Mouse (Mus musculus) 416B (cell line): ENCODE measurements around the gene Rac1.

Source experiments
- DNase-seq: peaks from one replicate; pipeline ENCODE4 v3.0.0; 2011; ENCODE audit warnings: low read depth

Rac1 gene

GRCm38 (mm10) chr5:143493163-143493562 is 34.7 kb downstream of the Rac1 start:
- no peak for DNase-seq

- peak; percentile 40 for DNase-seq
Observed at GRCm38 (mm10) chr5:143491736-143492135, 36.1 kb downstream of the Rac1 start.

GRCm38 (mm10) chr5:143489749-143490342 is 38.0 kb downstream of the Rac1 start:
- no peak for DNase-seq

- DNase-seq: no peak
Observed at GRCm38 (mm10) chr5:143487998-143488397, 39.8 kb downstream of the Rac1 start.

GRCm38 (mm10) chr5:143487193-143487592 is 40.6 kb downstream of the Rac1 start:
- DNase-seq: no peak

GRCm38 (mm10) chr5:143484955-143485354 is 42.9 kb downstream of the Rac1 start:
- DNase-seq: peak; percentile 90

- no peak for DNase-seq
Observed at GRCm38 (mm10) chr5:143477901-143478300, 49.9 kb downstream of the Rac1 start.

GRCm38 (mm10) chr5:143476013-143476412 is 51.8 kb downstream of the Rac1 start:
- DNase-seq: no peak

GRCm38 (mm10) chr5:143475153-143475844 is 52.5 kb downstream of the Rac1 start:
- DNase-seq: peak; percentile 72

GRCm38 (mm10) chr5:143471953-143472618 is 55.8 kb downstream of the Rac1 start:
- DNase-seq: no peak

- DNase-seq: no peak
Observed at GRCm38 (mm10) chr5:143471165-143471546, 56.7 kb downstream of the Rac1 start.

- DNase-seq: peak; percentile 97
Observed at GRCm38 (mm10) chr5:143470421-143471164, 57.2 kb downstream of the Rac1 start.

GRCm38 (mm10) chr5:143469628-143470027 is 58.2 kb downstream of the Rac1 start:
- no peak for DNase-seq

- DNase-seq: no peak
Observed at GRCm38 (mm10) chr5:143467931-143468330, 59.9 kb downstream of the Rac1 start.

- no peak for DNase-seq
Observed at GRCm38 (mm10) chr5:143466891-143467669, 60.8 kb downstream of the Rac1 start.

GRCm38 (mm10) chr5:143465156-143466085 is 62.4 kb downstream of the Rac1 start:
- DNase-seq: peak; percentile 41

- no peak for DNase-seq
Observed at GRCm38 (mm10) chr5:143464757-143465118, 63.1 kb downstream of the Rac1 start.

- peak; percentile 89 for DNase-seq
Observed at GRCm38 (mm10) chr5:143464100-143464756, 63.6 kb downstream of the Rac1 start, which contains the start of gene Daglb. Gene Daglb, plus strand, starts transcription at chr5:143464584.

GRCm38 (mm10) chr5:143463671-143464070 is 64.2 kb downstream of the Rac1 start:
- DNase-seq: no peak
